Mouse (Mus musculus) thymus, postnatal 25 days (tissue): Measurements from ENCODE around the gene Nmt1.

Experiments used
- DNase-seq: peaks from one replicate; pipeline ENCODE4 v3.0.0; 2022

Gene Nmt1

DNA sequence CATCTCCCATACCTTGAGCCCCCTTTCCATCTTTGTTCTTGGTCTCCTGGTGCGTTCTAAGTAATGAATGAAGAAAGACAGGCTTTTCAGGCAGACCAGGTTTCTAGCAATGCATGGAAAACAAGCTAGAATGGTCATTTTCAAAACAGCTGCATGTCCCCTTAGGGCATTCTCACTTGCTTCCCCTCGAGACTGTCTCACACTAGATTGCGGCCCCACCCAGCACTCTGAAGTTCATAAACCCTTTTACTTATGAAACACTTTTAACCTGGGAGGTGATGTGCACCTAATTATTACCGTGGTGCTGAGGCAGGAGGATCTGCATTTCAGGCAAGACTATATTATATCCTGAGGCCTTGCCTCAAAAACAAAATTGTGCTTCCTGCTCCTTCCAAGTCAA lies 85.8 kb downstream of the Nmt1 start:
- no peak for DNase-seq

DNA sequence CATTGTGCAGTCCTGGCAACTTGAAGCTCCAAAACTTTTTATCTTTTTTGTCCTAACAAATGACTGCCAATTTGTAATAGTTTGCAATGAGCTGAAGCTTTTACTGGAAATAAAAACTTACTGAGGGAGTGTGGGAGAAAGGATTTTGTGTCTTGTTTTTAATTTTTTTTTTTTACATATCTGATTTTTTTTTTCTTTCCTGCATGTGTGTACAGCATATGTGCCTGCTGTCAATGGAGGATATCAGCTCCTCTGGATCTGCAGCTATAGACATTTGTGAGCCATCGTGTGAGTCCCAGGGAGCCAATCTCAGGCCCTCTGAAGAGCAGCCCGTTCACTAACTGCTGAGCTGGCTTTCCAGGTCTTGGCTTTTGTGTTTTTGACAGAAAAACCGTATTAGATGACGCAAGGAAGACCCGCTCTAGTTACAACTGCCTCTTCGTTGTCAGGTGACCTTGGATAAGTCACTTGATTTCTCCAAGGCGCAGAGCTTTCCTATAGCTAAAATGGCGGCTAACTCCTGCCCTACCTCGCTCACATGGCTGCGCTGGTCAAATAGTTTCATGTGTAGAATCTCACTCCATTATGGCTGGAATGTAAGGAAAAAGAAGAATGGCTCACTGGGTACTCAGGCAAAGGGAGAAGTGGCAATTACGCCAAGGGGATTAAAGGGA lies 86.4 kb downstream of the Nmt1 start:
- peak; percentile 6 for DNase-seq

DNA sequence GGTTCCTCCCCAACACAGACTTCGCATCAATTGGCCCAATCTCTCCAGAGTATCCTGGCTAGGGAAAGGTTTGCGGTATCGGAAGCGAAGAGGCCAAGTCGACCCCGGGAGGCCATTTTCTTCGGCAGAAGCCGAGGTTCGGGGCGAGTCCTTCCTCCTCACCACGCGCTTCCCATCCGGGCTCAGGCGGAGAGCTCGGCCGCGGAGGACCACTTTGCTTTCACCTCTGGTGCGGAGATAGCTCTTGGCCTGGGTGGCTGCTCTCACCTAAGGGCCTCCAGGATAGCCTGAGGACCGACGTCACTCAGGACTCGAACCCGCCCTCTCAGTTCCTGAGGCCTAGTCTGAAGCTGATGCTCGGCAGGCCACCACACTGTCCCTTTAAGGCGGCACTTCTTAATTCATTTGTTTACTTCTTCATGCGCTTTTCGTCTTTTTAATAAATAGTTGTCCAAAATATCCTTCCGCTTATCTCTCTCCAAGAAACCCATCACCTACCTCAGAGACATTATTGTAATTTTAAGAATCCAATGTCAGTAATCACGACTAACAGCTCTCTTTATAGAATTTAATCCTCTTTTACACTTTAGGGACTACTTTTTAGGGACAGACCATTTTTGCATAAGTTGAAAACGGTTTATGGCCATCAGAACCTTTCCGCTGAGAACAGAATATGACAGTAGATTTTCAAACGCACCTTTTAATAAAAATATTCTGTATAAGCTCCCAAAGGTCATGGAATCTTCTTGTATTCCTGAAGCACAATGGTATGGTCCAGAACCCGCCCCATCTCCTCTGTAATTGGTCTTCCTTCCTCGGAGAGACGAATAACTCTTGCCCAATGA lies 87.4 kb downstream of the Nmt1 start:
- DNase-seq = peak; percentile 84

DNA sequence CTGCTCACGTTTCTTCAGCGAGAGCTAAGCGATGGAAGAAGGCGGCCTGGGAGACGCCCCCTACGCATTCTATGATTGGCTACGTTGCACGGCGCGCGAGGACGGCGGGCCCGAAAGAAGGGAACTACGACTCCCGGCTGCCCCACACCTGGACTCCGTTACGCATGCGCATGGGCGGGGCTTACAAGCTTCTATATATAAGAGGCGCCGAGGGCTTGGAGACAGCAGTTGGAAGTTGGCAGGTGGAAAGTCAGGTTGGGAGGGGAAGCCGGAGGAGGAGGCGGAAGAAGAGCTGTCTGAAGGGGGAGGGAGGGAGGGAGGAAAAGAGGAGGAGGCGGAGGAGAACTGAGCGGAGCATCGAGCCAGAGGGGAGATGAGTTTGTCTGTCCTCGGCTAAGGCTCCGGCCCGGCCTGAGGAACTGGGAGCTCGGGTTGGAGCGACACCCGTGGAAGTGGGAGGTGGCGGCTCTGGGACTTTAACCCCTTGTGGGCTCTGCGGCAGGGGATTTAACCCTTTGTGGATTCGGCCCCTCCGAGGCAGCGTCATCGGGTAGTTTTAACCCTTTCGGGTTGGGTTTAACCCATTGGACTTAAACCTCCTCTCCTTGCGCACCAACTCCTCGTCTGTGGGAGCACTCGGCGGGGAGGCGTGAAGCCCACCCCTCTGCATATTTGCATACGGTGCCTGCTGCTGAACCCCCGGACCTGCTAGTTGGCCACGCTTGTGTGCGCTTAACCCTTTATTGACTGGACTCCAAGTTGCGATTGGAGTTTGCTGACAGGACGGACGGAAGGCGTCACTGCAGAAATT lies 88.2 kb downstream of the Nmt1 start, which contains the start of gene Hexim1:
Gene Hexim1, plus strand, starts transcription at position 224 of the 811 bp plus-strand sequence.
- peak; percentile 100 for DNase-seq

DNA sequence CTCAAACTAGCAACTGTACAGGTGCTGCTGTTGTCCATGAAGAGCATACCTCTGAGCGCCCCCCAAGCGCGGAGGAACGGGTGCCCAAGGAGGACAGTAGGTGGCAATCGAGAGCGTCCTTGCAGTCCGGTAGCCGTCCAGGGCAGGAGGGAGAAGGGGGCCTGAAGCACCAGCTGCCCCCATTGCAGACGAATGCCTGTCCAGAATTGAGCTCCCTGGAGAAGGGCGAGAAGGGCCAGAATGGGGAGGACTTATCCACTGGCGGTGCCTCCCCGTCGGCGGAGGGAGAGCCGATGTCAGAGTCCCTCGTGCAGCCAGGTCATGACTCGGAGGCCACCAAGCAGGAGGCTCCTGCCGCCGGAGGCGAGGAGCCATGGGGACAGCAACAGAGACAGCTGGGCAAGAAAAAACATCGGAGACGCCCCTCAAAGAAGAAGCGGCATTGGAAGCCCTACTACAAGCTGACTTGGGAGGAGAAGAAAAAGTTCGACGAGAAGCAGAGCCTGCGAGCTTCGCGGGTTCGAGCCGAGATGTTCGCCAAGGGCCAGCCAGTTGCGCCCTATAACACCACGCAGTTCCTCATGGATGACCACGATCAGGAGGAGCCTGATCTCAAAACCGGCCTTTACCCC lies 89.1 kb downstream of the Nmt1 start:
- DNase-seq = peak; percentile 87

DNA sequence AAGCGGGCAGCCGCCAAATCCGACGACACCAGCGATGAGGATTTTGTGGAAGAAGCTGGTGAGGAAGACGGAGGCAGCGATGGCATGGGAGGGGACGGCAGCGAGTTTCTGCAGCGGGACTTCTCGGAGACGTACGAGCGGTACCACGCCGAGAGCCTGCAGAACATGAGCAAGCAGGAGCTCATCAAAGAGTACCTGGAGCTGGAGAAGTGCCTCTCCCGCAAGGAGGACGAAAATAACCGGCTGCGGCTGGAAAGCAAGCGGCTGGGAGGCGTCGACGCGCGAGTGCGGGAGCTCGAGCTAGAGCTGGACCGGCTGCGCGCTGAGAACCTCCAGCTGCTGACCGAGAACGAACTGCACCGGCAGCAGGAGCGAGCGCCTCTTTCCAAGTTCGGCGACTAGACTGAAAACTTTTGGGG lies 89.6 kb downstream of the Nmt1 start:
- DNase-seq = no peak
